Mouse (Mus musculus) ovary, postnatal 14 days (tissue): ENCODE measurements around the gene C130032M10Rik.
A peak's percentile ranks its signal among the peaks of the same experiment; 100 is the strongest.

Experiments used
- DNase-seq: peaks from one replicate; pipeline ENCODE4 v3.0.0; 2022; ENCODE audit warnings: low spot score

The C130032M10Rik gene

GRCm38 (mm10) chr9:114515364-114515763 lies at the start of gene C130032M10Rik:
C130032M10Rik (plus strand) TSS chr9:114515697.
- DNase-seq = no peak

- DNase-seq = no peak
Observed at GRCm38 (mm10) chr9:114466871-114467270, 48.6 kb upstream of the C130032M10Rik start.

- DNase-seq = no peak
Observed at GRCm38 (mm10) chr9:114468217-114468616, 47.3 kb upstream of the C130032M10Rik start.

GRCm38 (mm10) chr9:114468701-114469100 lies 46.8 kb upstream of the C130032M10Rik start:
- no peak for DNase-seq

- DNase-seq = no peak
Observed at GRCm38 (mm10) chr9:114471892-114472291, 43.6 kb upstream of the C130032M10Rik start.

- no peak for DNase-seq
Observed at GRCm38 (mm10) chr9:114477019-114477418, 38.5 kb upstream of the C130032M10Rik start.

GRCm38 (mm10) chr9:114480940-114481339 lies 34.6 kb upstream of the C130032M10Rik start:
- DNase-seq = no peak

- DNase-seq = no peak
Observed at GRCm38 (mm10) chr9:114484771-114485170, 30.7 kb upstream of the C130032M10Rik start.

GRCm38 (mm10) chr9:114486808-114487207 lies 28.7 kb upstream of the C130032M10Rik start:
- no peak for DNase-seq

GRCm38 (mm10) chr9:114487481-114488258 lies 27.8 kb upstream of the C130032M10Rik start:
- DNase-seq = no peak

GRCm38 (mm10) chr9:114496469-114496868 lies 19.0 kb upstream of the C130032M10Rik start:
- no peak for DNase-seq

- DNase-seq = peak; percentile 88
Observed at GRCm38 (mm10) chr9:114498218-114498617, 17.3 kb upstream of the C130032M10Rik start.

- DNase-seq = peak; percentile 42
Observed at GRCm38 (mm10) chr9:114499783-114500515, 15.5 kb upstream of the C130032M10Rik start.

- DNase-seq = no peak
Observed at GRCm38 (mm10) chr9:114501111-114501510, 14.4 kb upstream of the C130032M10Rik start.

GRCm38 (mm10) chr9:114501913-114502312 lies 13.6 kb upstream of the C130032M10Rik start:
- no peak for DNase-seq

- DNase-seq = no peak
Observed at GRCm38 (mm10) chr9:114502711-114503427, 12.6 kb upstream of the C130032M10Rik start.

- DNase-seq = no peak
Observed at GRCm38 (mm10) chr9:114504816-114505215, 10.7 kb upstream of the C130032M10Rik start, which contains the start of gene Ccr4. Ccr4 (minus strand) TSS chr9:114504916.

- no peak for DNase-seq
Observed at GRCm38 (mm10) chr9:114506564-114506963, 8.9 kb upstream of the C130032M10Rik start.

- DNase-seq = no peak
Observed at GRCm38 (mm10) chr9:114507421-114507820, 8.1 kb upstream of the C130032M10Rik start.

- no peak for DNase-seq
Observed at GRCm38 (mm10) chr9:114509785-114510184, 5.7 kb upstream of the C130032M10Rik start.

- no peak for DNase-seq
Observed at GRCm38 (mm10) chr9:114512831-114513230, 2.7 kb upstream of the C130032M10Rik start.

- no peak for DNase-seq
Observed at GRCm38 (mm10) chr9:114517924-114518497, 2.5 kb downstream of the C130032M10Rik start.
